Mouse (Mus musculus): Measurements from ENCODE around the gene Scmh1.
"Not testable (repeated sequence)": the region's sequence is repeated elsewhere in the genome, so short reads cannot be mapped to it uniquely, and the experiment has no call there.

Gene Scmh1

DNA sequence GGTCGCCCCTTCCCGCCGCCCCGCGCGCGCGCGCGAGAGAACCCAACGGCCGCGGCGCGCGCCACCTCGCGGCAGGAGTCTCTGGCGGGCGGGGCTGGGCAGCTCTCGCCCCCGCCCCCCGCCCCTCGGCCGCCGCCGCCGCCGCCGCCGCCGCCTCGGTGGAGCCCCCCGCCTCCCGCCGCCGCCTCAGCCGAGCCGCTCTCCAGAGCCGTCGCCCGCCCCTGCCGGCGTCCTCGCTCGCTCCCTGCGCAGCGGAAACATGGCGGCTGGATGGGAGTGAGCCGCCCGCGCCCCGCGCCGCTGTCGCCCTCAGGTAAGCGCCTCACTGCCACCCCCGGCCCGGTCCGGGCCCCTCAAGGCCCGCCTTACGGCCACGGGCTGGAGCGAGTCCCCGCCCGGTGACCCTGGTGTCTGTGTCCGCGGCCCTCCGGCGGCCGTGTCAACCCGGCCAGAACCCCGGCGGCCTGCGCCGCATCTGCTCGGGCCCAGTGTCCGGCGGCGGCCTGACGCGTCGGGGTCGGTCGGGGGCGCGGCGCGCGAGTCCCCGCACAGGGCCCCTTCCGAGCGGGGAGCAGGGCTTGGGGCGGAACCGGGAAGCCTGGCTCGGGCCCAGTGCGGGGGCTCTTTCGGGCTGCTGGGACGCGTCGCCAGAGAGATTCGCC is at the start of gene Scmh1:
TSS of gene Scmh1 (plus strand) at position 138 of the 662 bp plus-strand sequence.
- in situ Hi-C loops (cut with MseI, MboI) = no loop called here

DNA sequence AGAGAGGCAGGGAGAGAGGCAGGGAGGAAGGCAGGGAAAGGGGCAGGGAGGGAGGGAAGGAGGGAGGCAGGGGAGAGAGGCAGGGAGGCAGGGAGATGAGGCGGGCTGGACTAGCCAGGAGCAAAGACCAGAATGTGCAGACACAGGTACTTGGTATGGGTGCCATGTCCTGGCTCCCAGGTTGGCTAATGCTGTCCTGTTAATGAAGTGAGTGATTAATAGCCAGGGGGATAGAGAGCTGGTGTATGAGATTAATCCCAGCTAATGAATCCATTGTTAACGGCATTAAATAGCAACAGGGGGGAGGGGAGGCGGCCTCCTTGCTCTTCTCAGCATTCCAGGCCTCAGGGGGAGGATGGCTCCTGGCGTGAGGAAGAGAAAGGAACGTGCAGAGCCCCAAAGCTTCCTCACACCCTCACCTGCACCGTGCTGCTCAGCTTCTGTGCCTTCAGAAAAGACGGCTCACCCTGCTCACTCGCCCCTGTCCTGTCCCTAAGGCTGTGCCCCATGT is 45.0 kb upstream of the Scmh1 start:
- in situ Hi-C loops (cut with MseI, MboI) = no loop called here

DNA sequence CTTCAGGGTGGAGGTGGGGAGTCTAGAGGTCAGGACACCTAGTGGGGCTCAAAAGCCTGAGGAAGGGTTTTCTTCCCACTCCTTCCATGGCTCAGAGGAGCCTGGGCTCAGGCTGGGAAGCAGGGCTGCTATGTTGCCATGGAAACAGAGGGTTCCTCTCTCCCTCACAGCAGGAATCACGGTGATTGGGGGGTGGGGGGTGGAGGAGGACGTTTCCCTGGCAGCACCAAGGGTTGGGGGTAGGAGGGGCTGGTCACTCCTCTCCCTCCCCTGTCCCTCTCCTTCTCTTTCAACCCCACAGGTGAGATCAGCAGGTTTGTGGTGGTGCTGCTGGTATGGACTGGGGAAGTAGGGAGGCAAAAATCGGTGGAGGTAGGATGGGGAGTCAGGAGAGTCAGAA is 40.4 kb upstream of the Scmh1 start:
- in situ Hi-C loops (cut with MseI, MboI) = loop anchor here in 1 of 2 experiments (5.0 kb wide), 1 partner anchor 147 kb away; no protein-coding TSS in a partner anchor

DNA sequence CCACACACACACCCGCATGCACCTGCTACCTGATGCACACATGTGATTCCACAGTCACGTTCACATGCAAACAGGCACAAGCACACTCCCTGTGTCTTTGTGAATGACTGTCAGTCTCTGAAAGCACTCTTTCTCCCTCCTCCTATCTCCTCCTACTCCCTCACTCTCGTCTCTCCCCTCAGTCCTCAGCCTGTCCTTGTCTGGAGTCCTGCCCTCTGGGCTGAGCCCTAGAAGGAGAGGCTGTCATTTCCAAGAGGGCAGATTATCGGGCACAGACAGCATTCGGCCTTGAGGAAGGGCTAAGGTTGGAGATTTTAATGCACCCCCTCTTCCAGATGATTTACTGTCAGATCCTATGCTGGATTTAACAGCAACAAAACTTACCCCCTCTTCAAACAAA is 39.6 kb upstream of the Scmh1 start:
- in situ Hi-C loops (cut with MseI, MboI) = loop anchor here in 1 of 2 experiments (5.0 kb wide), 1 partner anchor 148 kb away; no protein-coding TSS in a partner anchor

DNA sequence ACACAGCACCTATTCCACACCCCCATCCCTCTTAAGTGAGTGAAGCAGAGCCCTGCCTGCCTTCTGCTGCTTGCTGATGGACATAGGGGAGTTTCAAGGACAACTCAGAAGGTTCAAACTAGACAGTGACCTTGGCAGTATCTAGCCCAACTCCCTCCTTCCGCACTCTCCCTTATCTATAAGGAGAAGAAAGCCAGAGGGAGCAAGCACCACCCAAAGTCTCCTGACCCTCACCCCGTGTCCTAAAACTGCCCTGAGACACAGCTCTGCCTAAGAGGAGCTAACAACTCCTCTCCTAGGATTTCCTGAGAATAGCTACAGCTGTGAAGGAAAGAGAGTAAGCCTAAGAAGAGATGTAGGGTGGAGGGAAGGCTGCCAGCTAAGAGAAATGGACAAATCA is 37.0 kb upstream of the Scmh1 start:
- in situ Hi-C loops (cut with MseI, MboI) = loop anchor here in 1 of 2 experiments (5.0 kb wide), 1 partner anchor 151 kb away; no protein-coding TSS in a partner anchor

DNA sequence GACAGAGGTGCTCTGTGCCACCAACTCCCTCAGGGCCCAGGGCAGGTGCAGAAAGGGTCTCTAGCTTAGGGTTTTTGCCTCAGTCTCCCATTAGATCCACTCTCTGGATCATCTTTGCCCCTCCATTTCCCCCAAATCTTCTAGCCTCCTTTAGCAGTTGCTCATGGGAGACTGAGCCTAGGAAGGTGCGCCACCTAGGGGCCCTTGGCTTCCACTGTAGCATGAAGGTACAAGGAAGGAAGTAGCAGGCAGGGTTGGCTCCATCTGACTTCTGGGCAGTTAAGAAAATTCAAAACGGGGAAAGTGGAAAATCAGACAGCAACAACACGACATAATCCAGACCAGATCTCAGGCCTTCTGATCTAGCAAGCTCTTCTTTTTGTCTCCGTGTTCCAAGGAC is 36.4 kb upstream of the Scmh1 start:
- in situ Hi-C loops (cut with MseI, MboI) = loop anchor here in 1 of 2 experiments (5.0 kb wide), 1 partner anchor 151 kb away; no protein-coding TSS in a partner anchor

DNA sequence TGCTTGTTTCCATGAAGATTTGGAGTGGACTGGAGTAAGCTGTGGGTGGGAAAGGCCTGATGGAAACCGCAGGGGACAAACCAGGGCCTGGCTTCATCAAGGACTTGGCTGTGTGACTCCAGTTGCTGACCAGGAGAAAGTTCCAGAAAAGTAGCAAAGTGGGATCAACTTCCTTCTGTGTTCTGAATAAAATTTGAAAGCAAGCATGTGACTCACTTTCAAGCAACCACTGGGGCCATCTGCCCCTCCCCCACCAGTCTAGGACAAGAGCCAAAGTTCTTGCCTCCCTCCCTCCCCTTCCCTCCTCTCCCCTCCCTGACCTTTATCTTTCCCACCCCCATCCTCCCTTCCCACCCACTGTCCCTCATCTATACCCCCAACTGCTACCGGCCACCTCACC is 35.9 kb upstream of the Scmh1 start:
- in situ Hi-C loops (cut with MseI, MboI) = loop anchor here in 1 of 2 experiments (5.0 kb wide), 1 partner anchor 152 kb away; no protein-coding TSS in a partner anchor

DNA sequence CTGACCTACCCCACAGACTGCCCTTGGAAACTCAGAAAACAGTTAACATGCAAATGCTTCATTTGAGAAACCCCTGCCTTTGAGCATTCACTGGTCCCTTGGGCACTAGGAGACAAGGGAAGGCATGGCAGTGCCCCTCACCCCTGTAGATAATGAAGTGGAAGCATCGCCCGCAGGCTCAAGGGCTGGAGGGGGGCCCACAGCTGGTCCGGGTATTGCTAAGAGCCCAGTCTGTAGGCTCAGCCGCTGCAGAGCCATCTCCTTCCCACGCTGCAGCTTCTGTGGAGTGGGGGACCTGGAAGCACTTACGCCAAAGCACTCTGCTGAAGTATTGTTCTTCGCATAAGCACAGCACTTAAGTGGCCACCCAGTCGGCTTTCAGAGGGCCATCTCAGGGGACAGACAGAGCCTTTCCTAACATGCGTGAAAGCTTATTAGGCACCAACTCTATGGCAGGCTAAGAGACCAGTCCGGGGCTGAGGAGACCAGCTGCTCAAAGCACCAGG is 35.2 kb upstream of the Scmh1 start:
- in situ Hi-C loops (cut with MseI, MboI) = loop anchor here in 1 of 2 experiments (5.0 kb wide), 1 partner anchor 153 kb away; no protein-coding TSS in a partner anchor

DNA sequence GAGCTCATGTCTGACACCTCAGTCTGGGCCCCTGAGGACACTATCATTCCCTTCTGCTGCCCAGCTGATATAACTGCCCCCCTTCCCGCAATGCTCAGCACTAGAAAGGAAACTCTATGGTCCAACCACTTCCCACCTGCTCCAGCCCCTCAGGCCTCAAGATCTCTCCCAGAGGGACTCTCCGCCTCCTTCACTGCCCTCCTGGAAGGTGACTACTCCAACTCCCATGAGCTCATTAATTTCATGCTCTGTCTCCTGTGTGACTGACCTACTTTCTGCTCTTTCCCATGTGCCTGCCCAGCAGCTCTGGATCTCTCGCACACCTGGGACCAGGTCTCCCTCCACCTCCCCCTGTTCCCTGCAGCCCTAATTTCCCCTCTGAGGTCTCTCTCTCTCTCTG is 32.2 kb upstream of the Scmh1 start:
- in situ Hi-C loops (cut with MseI, MboI) = no loop called here

DNA sequence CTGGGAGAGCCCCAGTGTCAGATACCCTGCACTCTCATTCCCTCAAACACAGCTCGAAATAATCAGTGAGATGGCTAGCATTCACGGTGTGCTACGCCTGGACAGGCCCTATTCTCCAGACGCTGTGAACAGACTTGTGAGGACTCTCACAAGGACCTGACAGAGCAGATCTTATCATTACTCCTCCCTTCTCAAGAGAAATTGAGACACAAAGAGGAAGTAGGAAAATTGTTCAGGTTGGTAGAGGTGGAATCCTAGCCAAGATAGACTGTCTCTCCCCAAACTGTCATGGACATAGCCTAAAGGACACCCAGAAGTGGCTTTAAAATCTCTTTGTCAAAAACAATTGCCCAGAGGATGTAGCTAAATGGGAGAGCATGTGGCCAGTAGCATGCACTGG is 31.3 kb upstream of the Scmh1 start:
- in situ Hi-C loops (cut with MseI, MboI) = no loop called here

DNA sequence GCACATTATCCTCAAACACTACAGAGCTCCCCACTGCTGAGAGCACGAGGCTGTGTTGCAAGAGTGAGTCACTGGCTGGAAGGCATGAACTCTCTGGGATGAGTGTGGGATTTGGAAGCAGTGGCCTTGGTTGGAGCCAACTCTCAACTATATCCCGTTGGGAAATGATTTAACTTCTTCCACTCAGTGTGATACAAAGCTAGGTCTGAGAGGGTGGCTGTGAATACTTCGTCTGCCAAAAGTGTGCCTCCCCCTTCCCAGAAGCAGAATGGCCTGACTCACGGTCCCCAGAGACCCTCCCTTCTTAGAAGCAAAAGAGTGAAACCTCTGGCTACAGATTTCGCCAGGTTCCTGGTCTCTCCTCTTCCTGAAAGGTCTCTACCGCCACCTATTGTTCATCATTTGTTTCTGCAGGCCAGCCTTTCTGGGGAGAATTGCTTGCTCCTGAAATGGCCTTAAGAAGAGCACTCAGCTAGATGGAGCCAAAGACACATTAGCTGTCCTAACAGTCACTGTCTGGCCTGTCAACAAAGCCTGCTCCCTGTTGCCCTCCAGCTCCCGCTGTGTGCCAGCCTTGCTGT is 24.2 kb upstream of the Scmh1 start:
- in situ Hi-C loops (cut with MseI, MboI) = loop anchor here in 1 of 2 experiments (5.0 kb wide), 1 partner anchor 154 kb away; no protein-coding TSS in a partner anchor

DNA sequence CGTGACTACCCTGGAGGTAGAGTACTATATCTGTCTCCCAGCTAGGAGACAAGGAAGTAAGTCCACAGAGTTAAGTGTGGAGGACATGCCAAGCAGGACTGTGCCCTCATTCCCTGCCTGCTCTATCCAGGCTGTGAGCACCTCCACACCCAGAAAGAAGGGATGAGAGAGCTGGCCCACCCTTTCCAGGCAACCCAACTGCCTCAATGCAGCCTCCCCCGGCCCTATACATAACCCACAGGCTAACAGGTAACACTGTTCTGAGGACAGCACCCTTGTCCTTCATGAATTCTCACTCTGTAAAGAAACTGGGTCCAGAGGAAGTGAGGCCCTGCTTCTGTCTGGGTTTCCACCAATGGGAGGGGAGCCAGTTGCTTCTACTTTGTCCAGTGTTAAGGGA is 19.6 kb upstream of the Scmh1 start:
- in situ Hi-C loops (cut with MseI, MboI) = no loop called here

DNA sequence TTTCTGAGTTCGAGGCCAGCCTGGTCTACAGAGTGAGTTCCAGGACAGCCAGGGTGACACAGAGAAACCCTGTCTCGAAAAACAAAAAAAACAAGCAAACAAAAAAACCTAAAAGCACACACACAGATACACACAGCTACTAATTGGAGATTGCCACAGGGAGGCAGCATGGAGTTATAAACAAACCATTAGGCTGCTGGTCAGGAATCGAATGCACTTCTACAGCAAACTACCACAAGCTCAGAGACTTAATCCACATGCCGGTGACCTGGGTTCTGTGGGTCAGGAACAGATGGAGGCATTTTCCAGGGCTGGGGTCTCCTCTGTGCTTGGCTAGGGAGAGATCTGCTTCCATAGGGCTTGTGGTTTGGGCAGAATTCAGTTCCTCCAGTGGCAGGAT is 17.6 kb upstream of the Scmh1 start:
- in situ Hi-C loops (cut with MseI, MboI) = no loop called here

DNA sequence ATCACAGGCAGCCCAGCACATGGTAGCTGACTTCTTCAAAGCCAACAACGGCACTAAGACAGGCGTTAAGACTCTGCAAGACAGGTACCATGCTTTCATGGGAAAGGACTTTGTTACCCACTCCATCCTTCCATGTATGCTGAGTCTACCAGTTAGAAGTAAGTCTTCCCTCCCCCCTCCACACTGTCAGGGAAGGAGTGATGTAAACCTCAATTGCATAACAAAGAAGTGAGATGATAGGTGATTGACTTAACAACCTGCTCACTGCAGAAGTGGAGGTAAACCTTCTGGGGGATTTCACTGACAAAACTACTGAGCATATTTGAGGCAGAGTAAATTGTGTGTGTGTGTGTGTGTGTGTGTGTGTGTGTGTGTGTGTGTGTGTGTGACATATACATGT is 17.1 kb upstream of the Scmh1 start:
- in situ Hi-C loops (cut with MseI, MboI) = no loop called here

DNA sequence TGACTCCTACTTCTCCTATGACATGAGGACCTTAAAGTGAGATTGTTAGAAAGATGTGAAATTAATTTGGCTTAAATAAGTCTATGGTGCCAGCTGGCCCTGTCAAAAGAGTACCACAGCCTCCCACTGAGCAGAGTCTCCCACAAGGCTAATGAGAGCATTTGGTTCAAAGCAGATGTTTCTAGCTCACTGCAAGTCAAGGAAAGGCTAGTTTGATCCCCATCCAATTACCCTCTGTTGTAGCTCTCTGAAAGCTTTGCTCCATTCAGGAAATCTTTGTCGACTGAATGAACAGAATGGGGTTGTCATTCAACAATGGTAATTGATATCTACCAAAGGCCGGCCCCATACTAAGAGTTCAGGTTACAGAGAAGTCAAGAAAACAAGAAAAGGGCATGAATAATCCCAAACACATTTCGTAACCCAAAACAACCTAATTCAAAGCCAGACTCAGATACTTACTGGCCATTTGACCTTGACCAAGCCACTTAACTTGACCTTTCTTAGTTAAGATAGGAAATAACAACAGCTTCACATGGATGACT is 16.0 kb upstream of the Scmh1 start:
- in situ Hi-C loops (cut with MseI, MboI) = no loop called here

DNA sequence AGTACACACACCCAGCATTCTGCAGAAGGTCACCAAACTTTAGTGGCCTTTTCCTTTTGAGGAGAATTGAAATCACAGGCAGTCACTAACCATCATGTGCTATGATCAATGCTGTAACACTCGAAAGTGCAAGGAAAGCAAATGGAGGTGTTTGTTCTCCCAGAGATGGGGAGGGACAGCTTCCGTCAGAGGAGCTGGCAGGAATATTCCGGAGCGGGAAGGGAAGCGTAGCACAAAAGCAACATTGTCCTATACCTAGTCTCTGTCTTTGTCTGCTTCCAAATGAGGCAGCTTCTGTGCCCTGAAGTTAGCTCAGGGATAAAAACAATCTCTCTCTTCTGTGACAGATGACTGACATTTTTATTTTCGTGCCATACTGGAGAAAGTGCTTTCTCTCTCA is 15.5 kb upstream of the Scmh1 start:
- in situ Hi-C loops (cut with MseI, MboI) = no loop called here

DNA sequence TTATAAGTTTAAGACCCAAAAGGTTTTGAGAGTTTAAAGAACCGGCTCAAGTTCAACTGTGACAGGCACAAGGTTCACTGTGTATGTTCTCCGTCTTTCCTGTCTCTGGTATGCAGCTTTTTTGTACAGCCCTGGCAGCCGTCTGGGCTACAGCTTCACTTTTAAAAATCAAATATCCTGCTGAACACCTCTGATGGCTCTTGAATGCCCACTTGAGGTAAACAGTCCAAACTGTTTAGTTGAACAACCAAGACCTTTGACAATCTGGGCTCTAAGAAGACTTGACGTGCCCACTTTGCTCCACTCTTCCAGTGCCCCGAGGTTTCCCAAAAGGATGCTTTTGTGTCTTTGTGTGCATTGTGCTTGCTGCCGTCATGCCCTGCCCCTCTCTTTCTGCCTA is 13.5 kb upstream of the Scmh1 start:
- in situ Hi-C loops (cut with MseI, MboI) = no loop called here

DNA sequence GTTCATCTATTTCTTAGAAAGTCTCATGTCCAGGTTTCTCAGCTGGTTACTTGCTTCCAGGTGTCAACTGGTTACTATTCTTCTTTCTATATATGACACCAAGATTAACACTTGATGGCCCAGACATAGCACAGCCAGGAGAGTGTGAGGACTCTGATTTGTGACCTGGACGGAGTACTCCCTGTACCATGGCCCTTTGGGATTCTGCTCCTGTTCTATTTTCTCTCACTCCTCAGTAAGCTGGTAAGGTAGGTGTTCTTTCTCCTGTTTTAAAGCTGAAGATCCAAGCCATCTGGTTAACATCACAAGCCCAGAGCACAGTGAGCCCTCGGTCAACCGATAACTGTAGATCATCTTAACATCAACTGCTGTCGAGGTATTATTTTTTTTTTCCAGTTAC is 12.7 kb upstream of the Scmh1 start:
- in situ Hi-C loops (cut with MseI, MboI) = no loop called here

DNA sequence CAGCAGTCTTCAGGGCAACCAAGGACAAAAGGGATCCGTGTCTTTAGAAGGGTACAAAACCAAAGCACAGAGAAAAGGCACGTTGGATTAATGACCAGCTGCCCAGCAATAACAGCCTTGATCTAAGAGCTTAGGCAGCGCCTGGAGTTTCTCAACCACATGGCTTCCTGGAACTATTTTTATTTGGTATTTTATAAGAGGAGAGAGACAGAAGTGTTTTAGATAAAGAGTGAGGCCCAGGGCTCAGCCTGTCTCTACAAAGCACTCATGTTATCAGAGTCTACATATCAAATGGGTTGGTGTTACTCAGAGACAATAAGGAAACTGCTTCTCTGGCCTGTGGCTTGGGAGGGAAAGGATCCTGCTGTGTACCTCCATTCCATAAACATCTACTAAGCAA is 12.3 kb upstream of the Scmh1 start:
- in situ Hi-C loops (cut with MseI, MboI) = no loop called here

DNA sequence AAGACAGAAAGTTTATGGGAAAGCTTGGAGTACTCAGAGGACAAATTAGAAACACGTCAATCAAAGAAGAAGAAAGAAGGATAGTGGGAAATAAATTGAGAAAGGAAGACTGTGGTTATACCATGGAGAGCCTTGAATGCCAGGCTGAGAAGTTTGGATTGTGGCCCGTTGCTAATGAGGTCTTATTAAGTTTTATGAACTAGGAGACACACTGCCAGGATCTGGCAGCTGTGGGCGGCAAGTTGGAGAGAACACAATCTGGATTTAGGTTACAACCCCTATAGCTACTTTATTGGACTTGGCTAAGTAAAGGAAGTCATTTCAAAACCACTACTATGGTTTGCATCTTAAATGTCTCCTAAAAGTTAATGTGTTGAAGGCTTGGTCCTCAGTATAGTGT is 4.8 kb upstream of the Scmh1 start:
- in situ Hi-C loops (cut with MseI, MboI) = no loop called here

DNA sequence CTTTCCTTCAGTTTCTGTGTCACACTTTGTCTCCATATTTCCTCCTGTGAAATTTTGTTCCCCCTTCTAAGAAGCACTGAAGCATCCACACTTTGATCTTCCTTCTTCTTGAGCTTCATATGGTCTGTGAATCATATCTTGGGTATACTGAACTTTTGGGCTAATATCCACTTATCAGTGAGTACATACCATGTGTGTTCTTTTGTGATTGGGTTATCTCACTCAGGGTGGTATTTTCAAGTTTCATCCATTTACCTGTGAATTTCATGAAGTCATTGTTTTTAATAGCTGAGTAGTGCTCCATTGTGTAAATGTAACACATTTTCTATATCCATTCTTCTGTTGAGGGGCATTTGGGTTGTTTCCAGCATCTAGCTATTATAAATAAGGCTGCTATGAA is 3.0 kb upstream of the Scmh1 start:
- in situ Hi-C loops (cut with MseI, MboI) = not testable (repeated sequence)

DNA sequence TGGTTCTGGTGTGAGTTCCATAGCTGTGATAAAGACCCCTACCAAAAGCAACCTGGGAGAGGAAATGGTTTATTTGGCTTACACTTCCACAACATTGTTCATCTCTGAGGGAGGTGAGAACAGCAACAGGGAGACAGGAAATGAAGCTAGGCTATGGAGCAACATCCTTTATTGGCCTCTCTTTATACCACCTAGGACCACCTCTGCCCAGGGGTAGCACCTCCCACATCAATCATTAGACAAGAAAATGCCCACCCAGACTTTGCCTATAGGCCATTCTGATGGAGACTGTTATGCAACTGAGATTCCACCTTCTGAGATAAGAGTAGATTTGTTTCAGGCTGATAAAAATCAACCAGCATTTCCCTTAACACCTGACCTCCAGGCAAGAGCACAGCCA is 834 bp upstream of the Scmh1 start:
- in situ Hi-C loops (cut with MseI, MboI) = no loop called here

DNA sequence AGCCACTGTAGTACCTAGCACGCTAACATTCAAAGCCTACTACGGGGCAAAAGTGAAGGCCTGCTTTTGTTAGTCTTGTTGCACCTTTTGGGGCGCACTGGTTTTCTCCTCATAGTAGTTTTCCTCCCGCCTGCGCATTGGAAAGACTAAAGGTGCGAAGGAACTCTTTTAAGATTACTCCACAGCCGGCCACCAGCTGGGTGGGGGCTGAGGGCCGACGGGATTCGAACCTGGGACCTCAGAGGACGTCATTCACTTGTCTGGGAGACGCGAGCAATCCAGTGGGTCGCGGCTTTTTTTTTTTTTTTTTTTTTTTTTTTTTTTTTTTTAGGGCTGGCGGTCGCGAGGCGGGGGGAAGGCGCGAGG is 320 bp upstream of the Scmh1 start:
- in situ Hi-C loops (cut with MseI, MboI) = no loop called here

Measured in mouse trophoblast stem cell (cell line).